Mouse (Mus musculus) adrenal gland, postnatal 10 days (tissue): ENCODE measurements around the gene Hcar2. TPM values are rescaled to one million over a fixed set of nuclear protein-coding genes. Genes with fewer than 3 reads are reported as not detected.

Source experiments
- DNase-seq: peaks from one replicate; pipeline ENCODE4 v3.0.0; 2021; ENCODE audit warnings: mixed read lengths
- long read RNA-seq, 2 experiments: library from polyadenylated mRNA; stranded (forward); transcript quantifications; one replicate each; pipeline ENCODE4 v2.0.0; 2021
- total RNA-seq, 2 experiments: library from RNA; stranded (reverse); gene quantifications; 2 replicates each; pipeline ENCODE4 v1.2.3; 2021

Hcar2 gene
- total RNA-seq = 1 to 10 TPM; 1.4 to 2.3 TPM
- long read RNA-seq, experiment 1 = 0 reads
- long read RNA-seq, experiment 2, partial matches to known transcripts = 0 of 2 reads
- long read RNA-seq, experiment 2, other reads (novel, unspliced or antisense) = 0 of 2 reads

GRCm38 (mm10) chr5:123865365-123865764 lies at the start of gene Hcar2:
Hcar2 (minus strand) TSS chr5:123865499.
- DNase-seq = peak; percentile 7

GRCm38 (mm10) chr5:123914852-123915251 lies 49.6 kb upstream of the Hcar2 start:
- DNase-seq = peak; percentile 49

- no peak for DNase-seq
Observed at GRCm38 (mm10) chr5:123907631-123907977, 42.3 kb upstream of the Hcar2 start.

- peak; percentile 100 for DNase-seq
Observed at GRCm38 (mm10) chr5:123906976-123907630, 41.8 kb upstream of the Hcar2 start, which contains the start of gene Denr. Denr (plus strand) TSS chr5:123907175.

- no peak for DNase-seq
Observed at GRCm38 (mm10) chr5:123906146-123906975, 41.1 kb upstream of the Hcar2 start.

- no peak for DNase-seq
Observed at GRCm38 (mm10) chr5:123904059-123904672, 38.9 kb upstream of the Hcar2 start.

- no peak for DNase-seq
Observed at GRCm38 (mm10) chr5:123897352-123897751, 32.1 kb upstream of the Hcar2 start.

GRCm38 (mm10) chr5:123896395-123896794 lies 31.1 kb upstream of the Hcar2 start:
- no peak for DNase-seq

GRCm38 (mm10) chr5:123893520-123893919 lies 28.2 kb upstream of the Hcar2 start:
- no peak for DNase-seq

GRCm38 (mm10) chr5:123891669-123892068 lies 26.4 kb upstream of the Hcar2 start:
- peak; percentile 51 for DNase-seq

GRCm38 (mm10) chr5:123890987-123891386 lies 25.7 kb upstream of the Hcar2 start:
- DNase-seq = no peak

GRCm38 (mm10) chr5:123890312-123890711 lies 25.0 kb upstream of the Hcar2 start:
- DNase-seq = no peak

GRCm38 (mm10) chr5:123886365-123886764 lies 21.1 kb upstream of the Hcar2 start:
- DNase-seq = no peak

- no peak for DNase-seq
Observed at GRCm38 (mm10) chr5:123884332-123884731, 19.0 kb upstream of the Hcar2 start.

GRCm38 (mm10) chr5:123883891-123884290 lies 18.6 kb upstream of the Hcar2 start:
- DNase-seq = no peak

- no peak for DNase-seq
Observed at GRCm38 (mm10) chr5:123880778-123881177, 15.5 kb upstream of the Hcar2 start.

- DNase-seq = peak; percentile 70
Observed at GRCm38 (mm10) chr5:123879928-123880327, 14.6 kb upstream of the Hcar2 start, which contains the start of gene Hcar1. Hcar1 (minus strand) TSS chr5:123880020.

- no peak for DNase-seq
Observed at GRCm38 (mm10) chr5:123878056-123878455, 12.8 kb upstream of the Hcar2 start.

GRCm38 (mm10) chr5:123874177-123874576 lies 8.9 kb upstream of the Hcar2 start:
- no peak for DNase-seq

- no peak for DNase-seq
Observed at GRCm38 (mm10) chr5:123869615-123870014, 4.3 kb upstream of the Hcar2 start.

- no peak for DNase-seq
Observed at GRCm38 (mm10) chr5:123866457-123866856, 1.2 kb upstream of the Hcar2 start.

GRCm38 (mm10) chr5:123863934-123864333 lies 1.4 kb downstream of the Hcar2 start:
- DNase-seq = no peak
